Mouse (Mus musculus) kidney, adult 2 months (tissue): ENCODE results near the gene Rapgef5.

ENCODE experiments used
- CTCF ChIP-seq: fragments of 200-500 bp; conservative IDR thresholded peaks from 2 replicates; pipeline ENCODE4 v1.5.1; 2011; ENCODE audit warnings: low read depth, mild to moderate bottlenecking, control low read depth, low read length, moderate library complexity, mixed read lengths; ENCODE audit not compliant: insufficient read depth, insufficient read length
- POLR2A ChIP-seq: fragments of 200-500 bp; IDR thresholded peaks from one replicate; pipeline ENCODE4 v1.6.1; 2011; ENCODE audit warnings: low read depth, low read length, control low read depth

GRCm38 (mm10) chr12:117709280-117709679, 193.0 kb downstream of the Rapgef5 start:
- TF ChIP-seq CTCF (no peak), POLR2A (no peak)
